Mouse (Mus musculus) cerebellum, postnatal 14 days (tissue): ENCODE measurements around the gene Map4k3.
"Not testable (repeated sequence)": the region's sequence is repeated elsewhere in the genome, so short reads cannot be mapped to it uniquely, and the experiment has no call there.

ENCODE experiments used
- DNase-seq, 2 experiments: peaks; one replicate each; pipeline ENCODE4 v3.0.0; 2021; ENCODE audit warnings: mixed read lengths in 2 of 2

Gene Map4k3

GRCm38 (mm10) chr17:80563762-80564610 lies 164.3 kb downstream of the Map4k3 start:
- not testable (repeated sequence) for DNase-seq

- no peak for DNase-seq
These were observed 165.5 kb downstream of the Map4k3 start for GRCm38 (mm10) chr17:80562792-80563191.

GRCm38 (mm10) chr17:80560669-80561401 lies 167.4 kb downstream of the Map4k3 start:
- peak; percentile 89 to 93 for DNase-seq

- no peak for DNase-seq
These were observed 168.5 kb downstream of the Map4k3 start for GRCm38 (mm10) chr17:80559745-80560144.

- peak; percentile 60 to 81 for DNase-seq
These were observed 169.2 kb downstream of the Map4k3 start for GRCm38 (mm10) chr17:80559050-80559449.

- DNase-seq: no peak
These were observed 169.7 kb downstream of the Map4k3 start for GRCm38 (mm10) chr17:80558583-80558982.

GRCm38 (mm10) chr17:80557461-80557860 lies 170.8 kb downstream of the Map4k3 start:
- no peak for DNase-seq

GRCm38 (mm10) chr17:80553318-80554270 lies 174.7 kb downstream of the Map4k3 start:
- DNase-seq: peak; percentile 92 to 95

GRCm38 (mm10) chr17:80552653-80553052 lies 175.6 kb downstream of the Map4k3 start:
- DNase-seq: no peak

GRCm38 (mm10) chr17:80550981-80551380 lies 177.3 kb downstream of the Map4k3 start:
- DNase-seq: no peak

- DNase-seq: no peak
These were observed 181.4 kb downstream of the Map4k3 start for GRCm38 (mm10) chr17:80546846-80547245.

- peak; percentile 31 to 34 for DNase-seq
These were observed 182.1 kb downstream of the Map4k3 start for GRCm38 (mm10) chr17:80546227-80546626.

- no peak for DNase-seq
These were observed 184.6 kb downstream of the Map4k3 start for GRCm38 (mm10) chr17:80543646-80544045.

- DNase-seq: peak; percentile 20 to 28
These were observed 191.1 kb downstream of the Map4k3 start for GRCm38 (mm10) chr17:80537136-80537535.

GRCm38 (mm10) chr17:80535633-80536032 lies 192.7 kb downstream of the Map4k3 start:
- peak; percentile 17 to 41 for DNase-seq

GRCm38 (mm10) chr17:80531351-80531750 lies 196.9 kb downstream of the Map4k3 start:
- not testable (repeated sequence) for DNase-seq
